Mouse (Mus musculus) heart, embryonic 14.5 days (tissue): ENCODE measurements at regions not wholly inside any gene's neighbourhood (a gene's known extent, or its start where the extent isn't known, plus 50 kb on each side); places are given as distances from the start of the nearest gene placed in this dataset.

Experiments
- ATAC-seq: fragments of 200-750 bp; cut with Nextera tagmentation; 2 replicates; pipeline ENCODE4 v1.8.0; 2017; ENCODE audit warnings: low read depth, moderate TSS enrichment; ENCODE audit not compliant: insufficient number of reproducible peaks, insufficient read depth, low FRiP score
- H3K27ac ChIP-seq, 2 experiments: fragments of 200-500 bp in 1 of 2; fragments of 300-500 bp in 1 of 2; sonication (generic) in 1 of 2; replicated peaks in 1 of 2; 2 replicates each; pipeline ENCODE4 v1.5.1; 2012 to 2014; ENCODE audit warnings: low read depth in 2 of 2, low read length in 2 of 2, control low read depth in 1 of 2, mild to moderate bottlenecking in 1 of 2, mixed read lengths in 1 of 2; ENCODE audit not compliant: control insufficient read depth in 1 of 2, insufficient read depth in 1 of 2
- H3K27me3 ChIP-seq: fragments of 300-500 bp; sonication (generic); 2 replicates; pipeline ENCODE4 v1.6.1; 2014; ENCODE audit warnings: mild to moderate bottlenecking, low read length, control low read depth; ENCODE audit not compliant: control insufficient read depth, insufficient read depth
- H3K36me3 ChIP-seq: fragments of 300-500 bp; sonication (generic); 2 replicates; pipeline ENCODE4 v1.6.1; 2014; ENCODE audit warnings: mild to moderate bottlenecking, control low read depth, low read length, mixed read lengths; ENCODE audit not compliant: control insufficient read depth, insufficient read depth
- H3K4me1 ChIP-seq, 2 experiments: fragments of 200-500 bp in 1 of 2; fragments of 300-500 bp in 1 of 2; sonication (generic) in 1 of 2; 2 replicates each; pipeline ENCODE4 v1.6.1; 2012 to 2014; ENCODE audit warnings: low read length in 2 of 2, control low read depth in 1 of 2, mixed read lengths in 1 of 2; ENCODE audit not compliant: control insufficient read depth in 2 of 2, insufficient read depth in 2 of 2
- H3K4me2 ChIP-seq: fragments of 300-500 bp; sonication (generic); 2 replicates; pipeline ENCODE4 v1.6.1; 2014; ENCODE audit warnings: mild to moderate bottlenecking, low read length
- H3K4me3 ChIP-seq, 2 experiments: fragments of 200-500 bp in 1 of 2; fragments of 300-500 bp in 1 of 2; sonication (generic) in 1 of 2; 2 replicates each; pipeline ENCODE4 v1.5.1; 2012 to 2014; ENCODE audit warnings: low read length in 2 of 2, mild to moderate bottlenecking in 2 of 2, control low read depth in 1 of 2, low read depth in 1 of 2, moderate library complexity in 1 of 2; ENCODE audit not compliant: control insufficient read depth in 1 of 2, insufficient read depth in 1 of 2
- H3K9ac ChIP-seq: fragments of 300-500 bp; sonication (generic); 2 replicates; pipeline ENCODE4 v1.6.1; 2014; ENCODE audit warnings: mild to moderate bottlenecking, low read length
- H3K9me3 ChIP-seq: fragments of 300-500 bp; sonication (generic); 2 replicates; pipeline ENCODE4 v1.6.1; 2016; ENCODE audit warnings: low read length, control low read depth; ENCODE audit not compliant: control insufficient read depth
- WGBS: fragments of 180-500 bp; shearing (Covaris S2); extraction: QIAGEN DNeasy Blood & Tissue Kit; methylation state at CpG from one replicate; pipeline ENCODE4 v1.1.7; 2014; 5-methylcytosine and 5-hydroxymethylcytosine counted together

- no peaks in the 10 kb centered on the region for H3K9me3 ChIP-seq
- no peak overlapping the region for H3K4me3 ChIP-seq
- WGBS: 66% methylated on average over 11 of the region's 11 CpGs
- H3K4me1 ChIP-seq: peaks cover 0 to 14% of the 10 kb centered on the region in 2 experiments; a peak in 1 of 4 replicates
- H3K27me3 ChIP-seq: no peaks in the 10 kb centered on the region
- H3K4me2 ChIP-seq: no peak overlapping the region
- H3K36me3 ChIP-seq: no peaks in the 10 kb centered on the region
- H3K27ac ChIP-seq: no peak overlapping the region
- H3K9ac ChIP-seq: no peak overlapping the region
- ATAC-seq: no peak
These were observed 132.9 kb upstream of the Fam241a start for GRCm38 (mm10) chr3:128028856-128029564.

GRCm38 (mm10) chr3:128024856-128025255, 128.7 kb upstream of the Fam241a start:
- H3K27me3 ChIP-seq: no peaks in the 10 kb centered on the region
- no peak overlapping the region for H3K4me3 ChIP-seq
- no peak for ATAC-seq
- 0 out of 4 replicates have a peak overlapping the region, but pooled peaks of 1 of the 2 experiments have one; percentile 3 for H3K27ac ChIP-seq
- no peak overlapping the region for H3K4me2 ChIP-seq
- H3K9ac ChIP-seq: no peak overlapping the region
- no peaks in the 10 kb centered on the region for H3K36me3 ChIP-seq
- peaks cover 0 to 14% of the 10 kb centered on the region in 2 experiments; a peak in 1 of 4 replicates for H3K4me1 ChIP-seq
- WGBS: 94% methylated on average over 12 of the region's 12 CpGs
- H3K9me3 ChIP-seq: no peaks in the 10 kb centered on the region

DNA sequence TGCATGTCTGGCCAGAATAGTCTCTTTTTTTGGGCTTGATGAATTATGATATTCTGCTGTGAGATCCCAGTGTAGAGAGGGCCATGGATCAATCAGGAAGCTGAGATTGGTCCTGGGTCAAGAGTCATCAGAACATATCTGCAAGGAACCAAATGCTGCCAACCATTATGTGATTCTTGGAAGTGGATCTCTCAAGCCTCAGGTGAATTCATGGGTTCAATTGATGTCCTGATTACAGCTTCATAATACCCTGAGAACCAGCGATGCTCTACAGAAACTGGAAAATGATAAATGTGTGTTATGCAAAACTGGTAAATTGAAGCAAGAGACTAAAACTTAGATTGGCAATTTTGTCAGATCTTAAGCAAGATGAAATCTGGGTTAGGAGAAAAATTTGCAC, 118.8 kb upstream of the Fam241a start:
- Histone ChIP-seq H3K4me1 (no peaks in the 10 kb centered on the region), H3K9ac (no peak overlapping the region), H3K4me3 (no peak overlapping the region), H3K36me3 (no peaks in the 10 kb centered on the region), H3K27ac (no peak overlapping the region), H3K27me3 (no peaks in the 10 kb centered on the region), H3K9me3 (no peaks in the 10 kb centered on the region), H3K4me2 (no peak overlapping the region)
- ATAC-seq: no peak
- 91% methylated on average over 1 of the region's 1 CpGs for WGBS

GRCm38 (mm10) chr3:128002905-128003641, 106.9 kb upstream of the Fam241a start:
- H3K36me3 ChIP-seq: no peaks in the 10 kb centered on the region
- no peak overlapping the region for H3K4me2 ChIP-seq
- H3K9me3 ChIP-seq: no peaks in the 10 kb centered on the region
- no peak overlapping the region for H3K27ac ChIP-seq
- H3K4me1 ChIP-seq: no peaks in the 10 kb centered on the region
- H3K27me3 ChIP-seq: no peaks in the 10 kb centered on the region
- H3K9ac ChIP-seq: no peak overlapping the region
- H3K4me3 ChIP-seq: no peak overlapping the region
- 88% methylated on average over 18 of the region's 18 CpGs for WGBS
- no peak for ATAC-seq

DNA sequence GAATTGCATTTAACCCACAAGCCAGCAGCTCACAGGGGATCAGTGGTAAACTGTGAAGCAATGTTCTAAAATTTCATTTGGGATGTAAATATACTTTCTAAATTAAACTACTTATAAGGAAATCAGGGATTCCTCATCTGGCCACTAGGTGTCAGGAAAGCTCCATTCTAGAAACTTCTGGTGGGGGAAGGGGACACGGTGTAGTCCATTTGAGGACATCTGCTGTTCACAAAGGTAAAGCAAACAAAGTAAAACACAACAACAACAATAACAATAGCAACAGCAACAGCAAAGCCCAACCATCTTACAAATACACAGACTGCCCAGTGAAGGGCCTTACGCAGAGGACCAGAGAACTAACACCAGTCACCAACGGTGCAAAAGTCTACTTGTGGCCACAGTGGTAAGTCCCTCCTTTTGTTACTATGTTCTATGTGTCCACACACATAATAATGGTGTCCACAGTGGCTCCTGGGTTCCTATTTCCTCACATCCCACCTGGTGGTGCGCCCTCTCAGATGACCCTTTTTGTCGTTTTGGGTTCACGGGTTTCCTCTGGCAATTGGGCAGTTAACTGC, 105.9 kb upstream of the Fam241a start:
- Histone ChIP-seq H3K9me3 (no peaks in the 10 kb centered on the region), H3K36me3 (no peaks in the 10 kb centered on the region), H3K27ac (no peak overlapping the region), H3K27me3 (no peaks in the 10 kb centered on the region), H3K4me3 (no peak overlapping the region), H3K4me1 (no peaks in the 10 kb centered on the region), H3K4me2 (no peak overlapping the region), H3K9ac (no peak overlapping the region)
- 78% methylated on average over 6 of the region's 6 CpGs for WGBS
- ATAC-seq: no peak

DNA sequence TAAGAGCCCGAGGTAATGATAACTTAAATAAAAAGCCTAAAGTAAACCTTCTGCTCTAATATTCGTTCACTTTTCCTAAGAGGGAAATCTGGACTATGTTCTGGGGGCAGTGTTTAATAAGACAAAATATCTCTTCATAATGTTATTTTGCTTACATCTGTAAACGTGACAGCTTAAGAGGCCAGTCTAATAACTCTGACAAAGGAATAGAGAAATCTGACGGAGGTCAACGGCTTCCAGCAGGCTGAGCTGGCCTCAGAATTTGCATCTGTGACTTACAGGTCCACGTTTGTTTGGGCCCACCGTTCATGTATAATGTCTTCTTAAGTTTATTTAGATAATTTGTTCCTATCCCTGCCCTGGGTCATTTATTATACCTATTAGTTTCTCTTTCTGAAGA, 99.6 kb upstream of the Fam241a start:
- Histone ChIP-seq H3K4me3 (no peak overlapping the region), H3K27me3 (no peaks in the 10 kb centered on the region), H3K4me2 (no peak overlapping the region), H3K27ac (no peak overlapping the region), H3K9me3 (no peaks in the 10 kb centered on the region), H3K9ac (no peak overlapping the region), H3K4me1 (no peaks in the 10 kb centered on the region), H3K36me3 (no peaks in the 10 kb centered on the region)
- 75% methylated on average over 7 of the region's 7 CpGs for WGBS
- ATAC-seq: no peak

GRCm38 (mm10) chr3:127987583-127987982, 91.5 kb upstream of the Fam241a start:
- Histone ChIP-seq H3K9me3 (no peaks in the 10 kb centered on the region), H3K4me3 (no peak overlapping the region), H3K27me3 (no peaks in the 10 kb centered on the region), H3K27ac (no peak overlapping the region), H3K36me3 (no peaks in the 10 kb centered on the region), H3K4me2 (no peak overlapping the region), H3K4me1 (no peaks in the 10 kb centered on the region), H3K9ac (no peak overlapping the region)
- no peak for ATAC-seq
- WGBS: 42% methylated on average over 6 of the region's 6 CpGs
